ENCODE assay signal across 25 mouse cellular contexts in the genomic region with DNA sequence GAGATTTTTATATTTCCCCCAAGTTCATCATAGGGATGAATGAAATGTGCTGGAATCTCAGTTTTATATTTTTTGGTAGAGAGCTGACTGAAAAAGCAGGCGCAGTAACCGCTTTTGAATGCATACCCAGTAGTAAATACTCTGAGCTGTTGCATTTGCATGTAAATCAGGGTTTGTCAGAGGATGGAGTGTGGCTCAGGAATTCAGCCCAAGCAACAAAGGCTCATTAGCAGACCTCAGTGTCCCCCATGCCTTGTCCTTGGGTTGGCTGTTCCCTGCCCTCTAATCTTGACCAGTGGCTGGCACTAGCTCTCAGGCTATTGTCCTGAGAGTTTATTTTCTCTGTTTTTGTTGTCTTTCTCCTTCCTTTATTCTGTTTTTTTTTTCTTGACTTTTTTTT.
DNase-seq lines count a peak whose midpoint lies in the region; ATAC-seq and TF ChIP-seq lines count a peak whose summit lies in the region.
"Had no signal": no experiment of that assay in that cellular context is flagged by ENCODE, and none has a peak within 500 bp of the region (broad histone marks: within the 10 kb centered on the region; RNA-seq: fewer than 3 reads in every experiment).

No protein-coding gene starts in this region.

- no peak overlapping the region for H3K9ac ChIP-seq in forebrain, postnatal 0 days
- no peak overlapping the region for H3K9ac ChIP-seq in ES-Bruce4 (ENCODE audit: low read depth, poor library complexity, severe bottlenecking)
- no peak overlapping the region for H3K9ac ChIP-seq in forebrain, embryonic 16.5 days (replicated peaks; ENCODE audit: low read depth, low read length)
- H3K9ac ChIP-seq: embryonic facial prominence, embryonic 13.5 days; heart, embryonic 12.5 days; kidney, embryonic 15.5 days; limb, embryonic 13.5 days; liver, embryonic 12.5 days; neural tube, embryonic 15.5 days had no signal

- 17% methylated on average over 2 of the region's 2 CpGs for WGBS in forebrain, embryonic 10.5 days
- WGBS in forebrain, postnatal 0 days = 26% methylated on average over 2 of the region's 2 CpGs
- WGBS in forebrain, embryonic 16.5 days = 6% methylated on average over 2 of the region's 2 CpGs

- H3K4me2 ChIP-seq in forebrain, postnatal 0 days (ENCODE audit: low read depth) = no peak overlapping the region
- H3K4me2 ChIP-seq in forebrain, embryonic 16.5 days (ENCODE audit: low read length) = no peak overlapping the region
- H3K4me2 ChIP-seq: embryonic facial prominence, embryonic 13.5 days; heart, embryonic 12.5 days; kidney, embryonic 15.5 days; limb, embryonic 13.5 days; liver, embryonic 12.5 days; neural tube, embryonic 15.5 days had no signal

- peak overlapping the region; percentile 32; the same call in 1 of the 2 replicates for H3K27ac ChIP-seq in forebrain, embryonic 10.5 days
- no peak overlapping the region for H3K27ac ChIP-seq in forebrain, postnatal 0 days (ENCODE audit: low read depth, low read length)
- no peak overlapping the region for H3K27ac ChIP-seq in ES-Bruce4 (ENCODE audit: insufficient read depth, low read length)
- H3K27ac ChIP-seq in forebrain, embryonic 16.5 days (ENCODE audit: low read length) = no peak overlapping the region
- H3K27ac ChIP-seq: embryonic facial prominence, embryonic 13.5 days; kidney, embryonic 15.5 days; limb, embryonic 13.5 days; liver, embryonic 12.5 days; neural tube, embryonic 15.5 days had no signal

- no peaks in the 10 kb centered on the region for H3K9me3 ChIP-seq in forebrain, embryonic 10.5 days
- H3K9me3 ChIP-seq in forebrain, postnatal 0 days (ENCODE audit: low read length) = no peaks in the 10 kb centered on the region
- H3K9me3 ChIP-seq in ES-Bruce4 (replicated peaks; ENCODE audit: control insufficient read depth, insufficient read depth, low read length, poor library complexity, severe bottlenecking) = no peaks in the 10 kb centered on the region
- no peaks in the 10 kb centered on the region for H3K9me3 ChIP-seq in forebrain, embryonic 16.5 days (ENCODE audit: control insufficient read depth, low read length)
- H3K9me3 ChIP-seq: embryonic facial prominence, embryonic 13.5 days; heart, embryonic 12.5 days; kidney, embryonic 15.5 days; limb, embryonic 13.5 days; liver, embryonic 12.5 days; neural tube, embryonic 15.5 days had no signal

- ATAC-seq in forebrain, postnatal 0 days = no peak
- ATAC-seq in forebrain, embryonic 16.5 days = peak; percentile 65; the same call in 1 of the 2 replicates
- ATAC-seq: CD4-positive, CD25-positive, alpha-beta regulatory T cell, adult 4 months; liver, embryonic 12.5 days had no signal

- TF ChIP-seq CTCF in forebrain, postnatal 0 days (IDR thresholded peaks at IDR 0.05; ENCODE audit: low read depth) = no peak
- no peak for TF ChIP-seq CTCF in ES-Bruce4 (IDR thresholded peaks at IDR 0.05; ENCODE audit: low read depth, low read length)

- H3K4me3 ChIP-seq in forebrain, embryonic 10.5 days = no peak overlapping the region
- H3K4me3 ChIP-seq in forebrain, postnatal 0 days (ENCODE audit: low read depth, low read length) = no peak overlapping the region
- no peak overlapping the region for H3K4me3 ChIP-seq in ES-Bruce4 (ENCODE audit: low read depth, low read length)
- H3K4me3 ChIP-seq in forebrain, embryonic 16.5 days (replicated peaks; ENCODE audit: low read length) = no peak overlapping the region
- H3K4me3 ChIP-seq: embryonic facial prominence, embryonic 13.5 days; heart, embryonic 12.5 days; kidney, embryonic 15.5 days; limb, embryonic 13.5 days; liver, embryonic 12.5 days; neural tube, embryonic 15.5 days had no signal

- DNase-seq in forebrain, embryonic 10.5 days (ENCODE audit: extremely low spot score, low spot score) = no peak
- DNase-seq in forebrain, postnatal 0 days = no peak
- DNase-seq in ZHBTc4 (ENCODE audit: low read depth, low spot score) = peak; percentile 73
- no peak for DNase-seq in gastrocnemius, adult 8-10 months (ENCODE audit: low spot score in 2 of 2)
- no peak for DNase-seq in retina, postnatal 1 day
- DNase-seq: adrenal gland, postnatal 14 days; cerebellum, adult 9-10 months; gastrocnemius, postnatal 10 days; heart, adult 11 months; heart, postnatal 10 days; kidney, adult 11 months; kidney, postnatal 36 days; layer of hippocampus, postnatal 36 days; lung, adult 18-20 months; lung, postnatal 14 days; thymus, adult 2 months had no signal

- peaks cover 8% of the 10 kb centered on the region for H3K27me3 ChIP-seq in forebrain, embryonic 10.5 days (ENCODE audit: poor library complexity, severe bottlenecking)
- no peaks in the 10 kb centered on the region for H3K27me3 ChIP-seq in forebrain, postnatal 0 days (ENCODE audit: insufficient read depth, low read length)
- H3K27me3 ChIP-seq in ES-Bruce4 (ENCODE audit: control insufficient read depth, insufficient read depth, low read length, poor library complexity, severe bottlenecking) = no peaks in the 10 kb centered on the region
- H3K27me3 ChIP-seq in forebrain, embryonic 16.5 days (replicated peaks; ENCODE audit: control insufficient read depth, insufficient read depth, low read length) = no peaks in the 10 kb centered on the region
- H3K27me3 ChIP-seq: kidney, embryonic 15.5 days; limb, embryonic 13.5 days; liver, embryonic 12.5 days; neural tube, embryonic 15.5 days had no signal

- H3K4me1 ChIP-seq in forebrain, embryonic 10.5 days = peaks cover 37% of the 10 kb centered on the region
- H3K4me1 ChIP-seq in forebrain, postnatal 0 days (ENCODE audit: insufficient read depth) = peaks cover 4% of the 10 kb centered on the region; the same call in 1 of the 2 replicates
- H3K4me1 ChIP-seq in ES-Bruce4 (ENCODE audit: control insufficient read depth, insufficient read depth, low read length) = peaks cover 7% of the 10 kb centered on the region
- peaks cover 6% of the 10 kb centered on the region; the same call in 1 of the 2 replicates for H3K4me1 ChIP-seq in forebrain, embryonic 16.5 days (replicated peaks; ENCODE audit: control insufficient read depth, insufficient read depth, low read length)
- H3K4me1 ChIP-seq: kidney, embryonic 15.5 days; liver, embryonic 12.5 days had no signal

- no peaks in the 10 kb centered on the region for H3K36me3 ChIP-seq in forebrain, embryonic 10.5 days (replicated peaks)
- no peaks in the 10 kb centered on the region for H3K36me3 ChIP-seq in forebrain, postnatal 0 days (ENCODE audit: insufficient read depth)
- H3K36me3 ChIP-seq in ES-Bruce4 (ENCODE audit: control insufficient read depth, insufficient read depth, low read length, poor library complexity, severe bottlenecking) = no peaks in the 10 kb centered on the region
- no peaks in the 10 kb centered on the region for H3K36me3 ChIP-seq in forebrain, embryonic 16.5 days (ENCODE audit: control insufficient read depth, insufficient read depth)
- H3K36me3 ChIP-seq: embryonic facial prominence, embryonic 13.5 days; heart, embryonic 12.5 days; kidney, embryonic 15.5 days; limb, embryonic 13.5 days; liver, embryonic 12.5 days; neural tube, embryonic 15.5 days had no signal

- peak; percentile 88 for TF ChIP-seq EP300 in ES-Bruce4 (IDR thresholded peaks at IDR 0.05; ENCODE audit: insufficient read depth, low read depth, low read length)

- TF ChIP-seq POLR2A in ES-Bruce4 (IDR thresholded peaks at IDR 0.05; ENCODE audit: insufficient read depth, low read length) = no peak
